Mouse (Mus musculus): ENCODE results near the gene Mrgprx1. TPM values are rescaled to one million over a fixed set of nuclear protein-coding genes. Genes with fewer than 3 reads are reported as not detected.

The Mrgprx1 gene
- polyA plus RNA-seq (2012; rRNA removed) = not detected in 2 replicates

- 85% methylated on average over 3 of the region's 3 CpGs for WGBS
- no peak for DNase-seq (ENCODE audit: low read depth in 1 of 2, low spot score in 2 of 2)
- Histone ChIP-seq H3K27me3 (ENCODE audit: control insufficient read depth, insufficient read depth, low read length) (no peaks in the 10 kb centered on the region), H3K4me1 (ENCODE audit: control insufficient read depth, insufficient read depth, insufficient read length) (no peaks in the 10 kb centered on the region), H3K4me3 (ENCODE audit: extremely low read depth, insufficient read depth, insufficient read length) (no peak within 1 kb of the TSS), H3K36me3 (ENCODE audit: control insufficient read depth, insufficient read depth, low read length) (no peaks in the 10 kb centered on the region), H3K27ac (ENCODE audit: insufficient read depth, low read length) (no peak within 1 kb of the TSS)
- no peak for TF ChIP-seq CTCF (IDR thresholded peaks at IDR 0.05; ENCODE audit: extremely low read depth, insufficient read depth, insufficient read length, insufficient replicate concordance)
- no peak for TF ChIP-seq POLR2A (IDR thresholded peaks at IDR 0.05; ENCODE audit: low read depth, low read length)
These were observed at the start of gene Mrgprx1 for GRCm38 (mm10) chr7:48027497-48027896. TSS of gene Mrgprx1 (minus strand) at chr7:48027597.

GRCm38 (mm10) chr7:48075521-48075920 lies 48.1 kb upstream of the Mrgprx1 start:
- Histone ChIP-seq H3K4me1 (ENCODE audit: control insufficient read depth, insufficient read depth, insufficient read length) (no peaks in the 10 kb centered on the region), H3K27ac (ENCODE audit: insufficient read depth, low read length) (no peak overlapping the region), H3K36me3 (ENCODE audit: control insufficient read depth, insufficient read depth, low read length) (no peaks in the 10 kb centered on the region), H3K27me3 (ENCODE audit: control insufficient read depth, insufficient read depth, low read length) (no peaks in the 10 kb centered on the region), H3K4me3 (ENCODE audit: extremely low read depth, insufficient read depth, insufficient read length) (no peak overlapping the region)
- no peak for DNase-seq (ENCODE audit: low read depth in 1 of 2, low spot score in 2 of 2)
- TF ChIP-seq CTCF (IDR thresholded peaks at IDR 0.05; ENCODE audit: extremely low read depth, insufficient read depth, insufficient read length, insufficient replicate concordance) (no peak), POLR2A (IDR thresholded peaks at IDR 0.05; ENCODE audit: low read depth, low read length) (no peak)

DNA sequence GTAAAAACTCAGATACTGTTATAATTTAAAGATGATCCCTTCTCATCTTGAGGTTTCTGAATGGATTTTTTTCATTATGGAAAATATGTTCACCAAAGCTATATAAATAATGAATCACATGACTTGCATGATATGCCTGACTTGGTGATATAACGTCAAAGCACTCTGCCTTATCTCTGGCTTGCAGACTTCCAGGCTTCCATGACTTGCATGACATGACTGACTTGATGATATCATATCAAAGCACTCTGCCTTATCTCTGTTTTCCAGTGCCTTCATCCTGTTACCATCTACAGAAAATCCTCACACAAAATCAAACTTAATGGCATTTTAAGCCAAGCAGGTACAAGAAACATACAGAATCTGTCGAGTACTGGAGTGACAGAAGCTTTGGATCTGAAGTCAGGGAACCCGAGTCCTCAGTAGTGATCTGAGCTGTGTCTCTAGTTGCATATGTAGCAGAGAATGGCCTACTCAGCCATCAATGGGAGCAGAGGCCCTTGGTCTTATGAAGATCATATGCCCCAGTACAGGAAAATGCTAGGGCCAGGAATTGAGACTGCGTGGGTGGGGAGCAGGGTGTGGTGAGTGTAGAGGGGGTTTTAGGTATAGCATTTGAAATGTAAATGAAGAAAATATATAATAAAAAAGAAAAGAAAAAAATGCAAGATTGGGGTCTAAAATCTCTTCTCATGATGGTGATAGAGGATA lies 19.2 kb upstream of the Mrgprx1 start:
- Histone ChIP-seq H3K4me1 (ENCODE audit: control insufficient read depth, insufficient read depth, insufficient read length) (no peaks in the 10 kb centered on the region), H3K27ac (ENCODE audit: insufficient read depth, low read length) (no peak overlapping the region), H3K4me3 (ENCODE audit: extremely low read depth, insufficient read depth, insufficient read length) (no peak overlapping the region), H3K27me3 (ENCODE audit: control insufficient read depth, insufficient read depth, low read length) (no peaks in the 10 kb centered on the region), H3K36me3 (ENCODE audit: control insufficient read depth, insufficient read depth, low read length) (no peaks in the 10 kb centered on the region)
- 68% methylated on average over 4 of the region's 4 CpGs for WGBS
- TF ChIP-seq CTCF (IDR thresholded peaks at IDR 0.05; ENCODE audit: extremely low read depth, insufficient read depth, insufficient read length, insufficient replicate concordance) = no peak
- DNase-seq (ENCODE audit: low read depth in 1 of 2, low spot score in 2 of 2) = no peak

GRCm38 (mm10) chr7:48044046-48044445 lies 16.6 kb upstream of the Mrgprx1 start:
- TF ChIP-seq CTCF (IDR thresholded peaks at IDR 0.05; ENCODE audit: extremely low read depth, insufficient read depth, insufficient read length, insufficient replicate concordance) (no peak), POLR2A (IDR thresholded peaks at IDR 0.05; ENCODE audit: low read depth, low read length) (no peak)
- no peaks in the 10 kb centered on the region for H3K27me3 ChIP-seq (ENCODE audit: control insufficient read depth, insufficient read depth, low read length)
- no peak overlapping the region for H3K4me3 ChIP-seq (ENCODE audit: extremely low read depth, insufficient read depth, insufficient read length)
- H3K4me1 ChIP-seq (ENCODE audit: control insufficient read depth, insufficient read depth, insufficient read length) = no peaks in the 10 kb centered on the region
- H3K36me3 ChIP-seq (ENCODE audit: control insufficient read depth, insufficient read depth, low read length) = no peaks in the 10 kb centered on the region
- no peak for DNase-seq (ENCODE audit: low read depth in 1 of 2, low spot score in 2 of 2)
- no peak overlapping the region for H3K27ac ChIP-seq (ENCODE audit: insufficient read depth, low read length)
- WGBS = 14% methylated on average over 1 of the region's 1 CpGs

GRCm38 (mm10) chr7:48017874-48018273 lies 9.5 kb downstream of the Mrgprx1 start:
- H3K4me3 ChIP-seq (ENCODE audit: extremely low read depth, insufficient read depth, insufficient read length) = no peak overlapping the region
- TF ChIP-seq POLR2A (IDR thresholded peaks at IDR 0.05; ENCODE audit: low read depth, low read length) = no peak
- no peak for TF ChIP-seq CTCF (IDR thresholded peaks at IDR 0.05; ENCODE audit: extremely low read depth, insufficient read depth, insufficient read length, insufficient replicate concordance)
- no peaks in the 10 kb centered on the region for H3K4me1 ChIP-seq (ENCODE audit: control insufficient read depth, insufficient read depth, insufficient read length)
- no peak overlapping the region for H3K27ac ChIP-seq (ENCODE audit: insufficient read depth, low read length)
- DNase-seq (ENCODE audit: low read depth in 1 of 2, low spot score in 2 of 2) = no peak
- H3K27me3 ChIP-seq (ENCODE audit: control insufficient read depth, insufficient read depth, low read length) = no peaks in the 10 kb centered on the region
- no peaks in the 10 kb centered on the region for H3K36me3 ChIP-seq (ENCODE audit: control insufficient read depth, insufficient read depth, low read length)
- 39% methylated on average over 2 of the region's 2 CpGs for WGBS

DNA sequence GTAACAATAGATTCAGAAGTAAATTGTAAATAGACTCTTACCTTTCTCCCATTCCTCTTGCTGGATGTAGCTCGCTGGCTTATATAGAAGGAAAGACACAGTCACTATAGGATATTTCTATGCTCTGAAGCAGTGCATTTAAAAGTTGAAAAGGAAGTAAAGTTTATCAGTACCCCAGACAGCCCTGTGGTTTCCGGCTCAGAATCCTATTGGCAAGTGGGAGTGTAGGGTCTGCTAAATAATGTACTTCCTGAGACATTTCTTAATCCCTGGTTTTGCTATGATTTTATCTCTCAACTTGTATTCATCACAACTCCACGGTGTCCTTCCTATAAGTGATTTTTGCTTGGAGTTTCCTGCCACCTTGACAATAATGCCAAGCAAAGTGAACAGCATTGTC lies 31.7 kb downstream of the Mrgprx1 start:
- WGBS = 45% methylated on average over 3 of the region's 3 CpGs
- Histone ChIP-seq H3K4me3 (ENCODE audit: extremely low read depth, insufficient read depth, insufficient read length) (no peak overlapping the region), H3K4me1 (ENCODE audit: control insufficient read depth, insufficient read depth, insufficient read length) (no peaks in the 10 kb centered on the region), H3K36me3 (ENCODE audit: control insufficient read depth, insufficient read depth, low read length) (no peaks in the 10 kb centered on the region), H3K27ac (ENCODE audit: insufficient read depth, low read length) (no peak overlapping the region), H3K27me3 (ENCODE audit: control insufficient read depth, insufficient read depth, low read length) (no peaks in the 10 kb centered on the region)
- TF ChIP-seq POLR2A (IDR thresholded peaks at IDR 0.05; ENCODE audit: low read depth, low read length) (no peak), CTCF (IDR thresholded peaks at IDR 0.05; ENCODE audit: extremely low read depth, insufficient read depth, insufficient read length, insufficient replicate concordance) (no peak)
- no peak for DNase-seq (ENCODE audit: low read depth in 1 of 2, low spot score in 2 of 2)

GRCm38 (mm10) chr7:47986752-47987151 lies 40.6 kb downstream of the Mrgprx1 start:
- no peak for DNase-seq (ENCODE audit: low read depth in 1 of 2, low spot score in 2 of 2)
- TF ChIP-seq CTCF (IDR thresholded peaks at IDR 0.05; ENCODE audit: extremely low read depth, insufficient read depth, insufficient read length, insufficient replicate concordance) (no peak), POLR2A (IDR thresholded peaks at IDR 0.05; ENCODE audit: low read depth, low read length) (no peak)
- H3K4me1 ChIP-seq (ENCODE audit: control insufficient read depth, insufficient read depth, insufficient read length) = no peaks in the 10 kb centered on the region
- no peak overlapping the region for H3K27ac ChIP-seq (ENCODE audit: insufficient read depth, low read length)
- H3K4me3 ChIP-seq (ENCODE audit: extremely low read depth, insufficient read depth, insufficient read length) = no peak overlapping the region
- no peaks in the 10 kb centered on the region for H3K27me3 ChIP-seq (ENCODE audit: control insufficient read depth, insufficient read depth, low read length)
- H3K36me3 ChIP-seq (ENCODE audit: control insufficient read depth, insufficient read depth, low read length) = no peaks in the 10 kb centered on the region
- 45% methylated on average over 1 of the region's 1 CpGs for WGBS
